Mouse (Mus musculus): ENCODE results near the gene Faah.

Faah gene

GRCm38 (mm10) chr4:115940681-115941080 lies 77.0 kb downstream of the Faah start:
- DNase-seq: no peak

- DNase-seq: peak; percentile 12 to 40
Measured at GRCm38 (mm10) chr4:115939295-115940102, 78.2 kb downstream of the Faah start, which contains the start of gene Dmbx1. TSS of gene Dmbx1 (minus strand) at chr4:115939926.

GRCm38 (mm10) chr4:115938276-115939160 lies 79.2 kb downstream of the Faah start:
- DNase-seq: peak; percentile 28 to 63

- no peak for DNase-seq
Measured at GRCm38 (mm10) chr4:115937061-115937976, 80.4 kb downstream of the Faah start.

- DNase-seq: no peak
Measured at GRCm38 (mm10) chr4:115936646-115937045, 81.1 kb downstream of the Faah start.

GRCm38 (mm10) chr4:115935835-115936581 lies 81.7 kb downstream of the Faah start:
- DNase-seq: peak in 1 of 2 experiments; percentile 3

GRCm38 (mm10) chr4:115931556-115932088 lies 86.1 kb downstream of the Faah start:
- peak in 1 of 2 experiments; percentile 5 for DNase-seq

- DNase-seq: no peak
Measured at GRCm38 (mm10) chr4:115927637-115928036, 90.1 kb downstream of the Faah start.

- DNase-seq: no peak
Measured at GRCm38 (mm10) chr4:115923262-115923880, 94.4 kb downstream of the Faah start.

GRCm38 (mm10) chr4:115922688-115923087 lies 95.0 kb downstream of the Faah start:
- DNase-seq: no peak

- no peak for DNase-seq
Measured at GRCm38 (mm10) chr4:115919911-115920310, 97.8 kb downstream of the Faah start.

All from cerebellum, postnatal 36 days (tissue).